Mouse (Mus musculus) central nervous system, embryonic 11.5 days (tissue): ENCODE measurements around the gene Src. TPM values are rescaled to one million over a fixed set of nuclear protein-coding genes. Genes with fewer than 3 reads are reported as not detected.

ENCODE experiments used
- polyA plus RNA-seq: library from polyadenylated mRNA; depleted of rRNA; stranded (reverse); fragments of >200 nt; gene quantifications from 2 replicates; pipeline ENCODE4 v1.2.3, GENCODE M21; 2012; rRNA removed

The Src gene
- polyA plus RNA-seq, result 42.0 and 46.1 TPM in 2 replicates

GRCm38 (mm10) chr2:157418206-157418605 lies at the start of gene Src:
Gene Src (plus strand): TSS chr2:157418444.

Other genes with a start within 250 kb of the Src start
- gene Rbl1, start 213.9 kb upstream of the Src start, polyA plus RNA-seq, result 27.5 and 29.8 TPM in 2 replicates
- gene Rpn2, start 139.4 kb upstream of the Src start, polyA plus RNA-seq, result 134 and 182 TPM in 2 replicates
- 0.29 TPM in 2 replicates for gene Mroh8, start 138.9 kb upstream of the Src start, polyA plus RNA-seq
- gene Ghrh, start 70.9 kb upstream of the Src start, polyA plus RNA-seq, result 0.53 and 1.3 TPM in 2 replicates
- gene Manbal, start 50.9 kb upstream of the Src start, polyA plus RNA-seq, result 67.5 and 67.9 TPM in 2 replicates
- 1,264 and 2,183 TPM in 2 replicates for gene Nnat, start 141.6 kb downstream of the Src start, polyA plus RNA-seq
- gene Blcap, start 152.8 kb downstream of the Src start, polyA plus RNA-seq, result 73.1 and 86.5 TPM in 2 replicates